In genomic region chr17:87305065-87305464, GRCm38 (mm10) we compare ENCODE assay signal across 21 mouse cellular contexts. TPM values are rescaled to one million over a fixed set of nuclear protein-coding genes. Genes with fewer than 3 reads are reported as not detected.
DNase-seq lines count a peak whose midpoint lies in the region; ATAC-seq and TF ChIP-seq lines count a peak whose summit lies in the region.
"Had no signal": no experiment of that assay in that cellular context is flagged by ENCODE, and none has a peak within 500 bp of the region (broad histone marks: within the 10 kb centered on the region; RNA-seq: fewer than 3 reads in every experiment).

No protein-coding gene starts in this region.

- no peak overlapping the region for H3K9ac ChIP-seq in lung, postnatal 0 days (replicated peaks; ENCODE audit: low read depth)
- H3K9ac ChIP-seq: embryonic facial prominence, embryonic 15.5 days; forebrain, embryonic 12.5 days; heart, embryonic 13.5 days; hindbrain, embryonic 12.5 days had no signal

- DNase-seq in kidney, adult 2 months: no peak
- DNase-seq in kidney, postnatal 10 days: no peak
- DNase-seq in lung, postnatal 0 days (ENCODE audit: low spot score): no peak
- DNase-seq in lung, adult 18-20 months: no peak
- DNase-seq in adipocyte (ENCODE audit: low spot score): no peak
- DNase-seq: cerebellum, adult 11 months; cerebellum, adult 8-10 months; cerebellum, postnatal 14 days; embryo, embryonic 11 days; gastrocnemius, adult 2 months; gastrocnemius, postnatal 25 days; heart, postnatal 4 days had no signal

- no peak for TF ChIP-seq POLR2A in kidney, adult 2 months (IDR thresholded peaks at IDR 0.05; ENCODE audit: low read depth, low read length)

- no peak overlapping the region for H3K4me3 ChIP-seq in kidney, adult 2 months (ENCODE audit: insufficient read depth, low read depth, low read length)
- H3K4me3 ChIP-seq in lung, postnatal 0 days (ENCODE audit: low read depth, low read length): no peak overlapping the region
- no peak overlapping the region for H3K4me3 ChIP-seq in macrophage (ENCODE audit: inconsistent target)
- H3K4me3 ChIP-seq: embryonic facial prominence, embryonic 15.5 days; erythroblast, embryonic 14.5 days; forebrain, embryonic 12.5 days; gastrocnemius, adult 2 months; heart, embryonic 13.5 days; hindbrain, embryonic 12.5 days had no signal

- H3K36me3 ChIP-seq in kidney, adult 2 months (ENCODE audit: control insufficient read depth, insufficient read depth, low read length): no peaks in the 10 kb centered on the region
- no peaks in the 10 kb centered on the region for H3K36me3 ChIP-seq in lung, postnatal 0 days (ENCODE audit: insufficient read depth, low read length)
- peaks cover 27% of the 10 kb centered on the region; the same call in 1 of the 2 replicates for H3K36me3 ChIP-seq in macrophage (ENCODE audit: inconsistent target)
- H3K36me3 ChIP-seq: embryonic facial prominence, embryonic 15.5 days; forebrain, embryonic 12.5 days; heart, embryonic 13.5 days; hindbrain, embryonic 12.5 days had no signal

- ATAC-seq in lung, postnatal 0 days: no peak
- no peak for ATAC-seq in megakaryocyte, adult 5-6 weeks (ENCODE audit: poor library complexity, severe bottlenecking)
- ATAC-seq: forebrain, embryonic 16.5 days; hindbrain, embryonic 16.5 days had no signal

- no peak overlapping the region for H3K4me2 ChIP-seq in lung, postnatal 0 days (replicated peaks; ENCODE audit: low read depth, low read length)
- H3K4me2 ChIP-seq: embryonic facial prominence, embryonic 15.5 days; forebrain, embryonic 12.5 days; heart, embryonic 13.5 days; hindbrain, embryonic 12.5 days had no signal

- peak overlapping the region; percentile 80 for H3K27ac ChIP-seq in kidney, adult 2 months (ENCODE audit: insufficient read depth, low read depth, low read length)
- H3K27ac ChIP-seq in lung, postnatal 0 days (ENCODE audit: low read length): 0 out of 2 replicates have a peak overlapping the region, but pooled peaks have one; percentile 43
- H3K27ac ChIP-seq in macrophage: peak overlapping the region; percentile 94
- H3K27ac ChIP-seq: embryonic facial prominence, embryonic 15.5 days; forebrain, embryonic 12.5 days; gastrocnemius, adult 2 months; heart, embryonic 13.5 days; hindbrain, embryonic 12.5 days had no signal

- no peak for TF ChIP-seq EP300 in lung, postnatal 0 days (IDR thresholded peaks at IDR 0.05)

- TF ChIP-seq CTCF in kidney, adult 2 months (conservative IDR thresholded peaks at IDR 0.05; ENCODE audit: insufficient read depth, insufficient read length, low read depth, low read length): no peak
- TF ChIP-seq CTCF in lung, postnatal 0 days (IDR thresholded peaks at IDR 0.05): no peak

- peaks cover 52% of the 10 kb centered on the region for H3K79me2 ChIP-seq in macrophage (ENCODE audit: inconsistent target)

- no peaks in the 10 kb centered on the region for H3K27me3 ChIP-seq in kidney, adult 2 months (replicated peaks; ENCODE audit: control insufficient read depth, insufficient read depth, low read length)
- no peaks in the 10 kb centered on the region for H3K27me3 ChIP-seq in lung, postnatal 0 days (replicated peaks; ENCODE audit: insufficient read depth, low read length)
- H3K27me3 ChIP-seq: embryonic facial prominence, embryonic 15.5 days; forebrain, embryonic 12.5 days; heart, embryonic 13.5 days; hindbrain, embryonic 12.5 days had no signal

- H3K4me1 ChIP-seq in kidney, adult 2 months (ENCODE audit: control insufficient read depth, insufficient read depth, low read length): peaks cover 33% of the 10 kb centered on the region
- H3K4me1 ChIP-seq in lung, postnatal 0 days (ENCODE audit: insufficient read depth, low read depth, low read length): no peaks in the 10 kb centered on the region; the same call in 1 of the 2 replicates
- H3K4me1 ChIP-seq: forebrain, embryonic 12.5 days; hindbrain, embryonic 12.5 days had no signal

- 74% methylated on average over 8 of the region's 8 CpGs for WGBS in kidney, adult 2 months
- 91% methylated on average over 8 of the region's 8 CpGs for WGBS in lung, postnatal 0 days
- WGBS in macrophage (ENCODE audit: missing documents): 97% methylated on average over 8 of the region's 8 CpGs

- no peaks in the 10 kb centered on the region for H3K9me3 ChIP-seq in lung, postnatal 0 days (ENCODE audit: low read length)
- H3K9me3 ChIP-seq: embryonic facial prominence, embryonic 15.5 days; forebrain, embryonic 12.5 days; heart, embryonic 13.5 days; hindbrain, embryonic 12.5 days had no signal

RNA-seq across cellular contexts. Expression of gene Ttc7, which starts 22.4 kb away (rescaled TPM):
- 68.6 and 81.9 TPM in 2 replicates for polyA plus RNA-seq in kidney, adult 2 months (2012; rRNA removed)
- 14.2 and 16.4 TPM in 2 replicates for polyA plus RNA-seq in lung, postnatal 0 days (2015; fragmentation: Nextera tagmentation; extraction: Ambion mirVana)
- total RNA-seq in macrophage (2018; cell fraction: chromatin; rRNA removed): 100 to 1,000 TPM in 8 of 26 experiments, 10 to 100 TPM in 18; 23.2 to 147 (median 72.3) TPM
- 100 to 1,000 TPM in 5 of 26 experiments, 10 to 100 TPM in 21; 52.8 to 109 (median 71.9) TPM for total RNA-seq in macrophage (2018; cell fraction: cytosol; rRNA removed)
- total RNA-seq in macrophage (2018; cell fraction: nucleus; rRNA removed): 100 to 1,000 TPM in 6 of 26 experiments, 10 to 100 TPM in 20; 39.5 to 126 (median 74.2) TPM
- polyA plus RNA-seq in macrophage (2018): 61.6 to 83.0 TPM (median 63.6 TPM) in 3 replicates
- 78.8 and 94.9 TPM in 2 replicates for total RNA-seq in megakaryocyte, adult 5-6 weeks (2015)
- 94.0 and 96.3 TPM in 2 replicates for total RNA-seq in megakaryocyte, adult 5-6 weeks (2017)

RNA-seq across cellular contexts. Expression of gene Mcfd2, which starts 39.3 kb away (rescaled TPM):
- polyA plus RNA-seq in kidney, adult 2 months (2012; rRNA removed): 159 and 170 TPM in 2 replicates
- polyA plus RNA-seq in lung, postnatal 0 days (2015; fragmentation: Nextera tagmentation; extraction: Ambion mirVana): 132 and 145 TPM in 2 replicates
- 100 to 1,000 TPM in 5 of 26 experiments, 10 to 100 TPM in 21; 25.7 to 173 (median 52.5) TPM for total RNA-seq in macrophage (2018; cell fraction: chromatin; rRNA removed)
- 100 to 1,000 TPM; 132 to 231 (median 175) TPM for total RNA-seq in macrophage (2018; cell fraction: cytosol; rRNA removed)
- total RNA-seq in macrophage (2018; cell fraction: nucleus; rRNA removed): 100 to 1,000 TPM in 19 of 26 experiments, 10 to 100 TPM in 7; 31.8 to 178 (median 121) TPM
- 156 to 279 TPM (median 184 TPM) in 3 replicates for polyA plus RNA-seq in macrophage (2018)
- total RNA-seq in megakaryocyte, adult 5-6 weeks (2015): 16.1 and 19.7 TPM in 2 replicates
- 38.5 and 44.9 TPM in 2 replicates for total RNA-seq in megakaryocyte, adult 5-6 weeks (2017)

Comparison
In these comparisons a context has a peak if more than half of its experiments do, and no peak if none do; other contexts are left out.
1. H3K27ac ChIP-seq: peak in every context shown above with its lines; median percentile 94 in macrophage; 80 in kidney, adult 2 months; 43 in lung, postnatal 0 days.